Mouse (Mus musculus): ENCODE measurements around the gene Smco3.
A peak's percentile ranks its signal among the peaks of the same experiment; 100 is the strongest.
"Not testable (repeated sequence)": the region's sequence is repeated elsewhere in the genome, so short reads cannot be mapped to it uniquely, and the experiment has no call there.

Gene Smco3

DNA sequence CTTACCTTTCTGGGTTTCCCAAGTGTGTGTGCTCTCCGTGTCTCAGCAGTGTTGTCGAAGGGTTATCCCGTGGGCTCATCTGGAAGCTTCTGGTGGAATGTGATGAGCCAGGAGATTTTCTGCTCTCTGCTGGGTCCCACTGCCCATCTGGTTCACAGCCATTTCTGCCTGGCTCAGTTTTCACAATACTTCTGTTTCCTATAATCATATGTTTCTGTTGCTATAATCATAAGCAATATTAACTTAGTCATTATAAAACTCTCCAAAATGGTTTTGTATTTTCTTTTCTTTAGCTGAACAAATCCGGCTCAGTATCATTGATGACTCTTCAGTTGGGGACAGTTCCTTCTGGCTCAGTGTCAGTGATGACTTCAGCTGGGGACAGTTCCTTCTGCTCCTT is at the start of gene Smco3:
TSS of gene Smco3 (minus strand) at position 101 of the 400 bp plus-strand sequence.
- Histone ChIP-seq H3K36me3 (ENCODE audit: control insufficient read depth, insufficient read depth, low read length, poor library complexity, severe bottlenecking) (no peaks in the 10 kb centered on the region), H3K27me3 (ENCODE audit: control insufficient read depth, insufficient read depth, low read length, poor library complexity, severe bottlenecking) (no peaks in the 10 kb centered on the region)
- no peak for DNase-seq (ENCODE audit: low read depth, low spot score)

DNA sequence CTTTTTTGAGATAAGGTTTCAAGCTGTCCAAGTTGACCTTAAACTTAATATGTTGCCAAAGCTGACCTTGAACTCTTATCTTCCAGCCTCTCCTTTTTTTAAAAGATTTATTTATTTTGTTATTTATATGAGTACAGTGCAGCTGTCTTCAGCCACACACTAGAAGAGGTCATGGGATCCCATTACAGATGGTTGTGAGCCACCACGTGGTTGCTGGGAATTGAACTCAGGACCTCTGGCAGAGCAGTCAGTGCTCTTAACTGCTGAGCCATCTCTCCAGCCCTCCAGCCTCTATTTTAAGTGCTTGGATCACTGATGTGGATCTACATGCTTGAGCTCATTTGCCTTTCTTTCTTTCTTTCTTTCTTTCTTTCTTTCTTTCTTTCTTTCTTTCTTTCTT is 49.5 kb upstream of the Smco3 start:
- not testable (repeated sequence) for H3K36me3 ChIP-seq (ENCODE audit: control insufficient read depth, insufficient read depth, low read length, poor library complexity, severe bottlenecking); DNase-seq (ENCODE audit: low read depth, low spot score); H3K27me3 ChIP-seq (ENCODE audit: control insufficient read depth, insufficient read depth, low read length, poor library complexity, severe bottlenecking)

DNA sequence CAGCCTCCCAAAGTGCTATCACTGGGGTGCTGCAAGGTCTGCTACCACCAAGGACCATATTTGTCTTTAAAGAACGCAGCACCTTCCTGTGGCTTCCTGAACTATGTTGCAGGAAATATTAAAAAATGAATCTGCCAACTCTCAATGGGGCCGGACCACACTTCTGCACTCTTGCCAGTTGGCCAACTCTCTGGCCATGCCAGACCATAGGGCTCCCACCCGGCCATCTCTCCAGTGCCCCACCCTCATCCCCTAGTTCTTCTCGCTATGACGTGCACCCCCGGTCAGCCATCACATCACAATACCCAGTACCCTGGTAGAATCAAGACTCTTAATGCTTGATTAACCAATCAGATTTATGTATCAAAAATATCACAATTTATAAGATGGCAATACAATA is 48.7 kb upstream of the Smco3 start:
- no peaks in the 10 kb centered on the region for H3K36me3 ChIP-seq (ENCODE audit: control insufficient read depth, insufficient read depth, low read length, poor library complexity, severe bottlenecking)
- H3K27me3 ChIP-seq (ENCODE audit: control insufficient read depth, insufficient read depth, low read length, poor library complexity, severe bottlenecking) = no peaks in the 10 kb centered on the region
- DNase-seq (ENCODE audit: low read depth, low spot score) = no peak

DNA sequence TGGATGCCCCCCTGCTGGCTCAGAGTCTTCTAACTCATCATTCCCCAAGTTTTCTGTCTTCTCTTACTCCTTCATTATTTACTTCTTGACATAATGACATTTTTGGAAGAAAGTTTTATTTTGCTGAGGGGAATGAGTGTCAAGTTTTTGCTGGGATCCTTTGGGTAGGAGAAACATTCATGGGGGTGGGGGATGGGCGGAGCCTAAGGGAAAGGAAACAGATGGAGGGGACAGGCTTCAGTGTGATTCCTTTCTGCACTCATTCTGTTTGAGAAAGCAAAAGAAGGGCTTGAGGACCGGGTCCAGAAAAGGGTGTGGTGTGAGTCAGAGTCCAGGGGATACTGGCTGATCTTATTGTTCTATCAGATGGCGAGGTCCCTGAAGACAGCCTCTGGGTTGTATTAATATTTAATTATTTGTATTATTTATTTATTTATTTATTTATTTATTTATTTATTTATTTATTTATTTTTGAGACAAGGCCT is 48.2 kb upstream of the Smco3 start:
- no peak for DNase-seq (ENCODE audit: low read depth, low spot score)
- H3K27me3 ChIP-seq (ENCODE audit: control insufficient read depth, insufficient read depth, low read length, poor library complexity, severe bottlenecking) = no peaks in the 10 kb centered on the region
- H3K36me3 ChIP-seq (ENCODE audit: control insufficient read depth, insufficient read depth, low read length, poor library complexity, severe bottlenecking) = no peaks in the 10 kb centered on the region

DNA sequence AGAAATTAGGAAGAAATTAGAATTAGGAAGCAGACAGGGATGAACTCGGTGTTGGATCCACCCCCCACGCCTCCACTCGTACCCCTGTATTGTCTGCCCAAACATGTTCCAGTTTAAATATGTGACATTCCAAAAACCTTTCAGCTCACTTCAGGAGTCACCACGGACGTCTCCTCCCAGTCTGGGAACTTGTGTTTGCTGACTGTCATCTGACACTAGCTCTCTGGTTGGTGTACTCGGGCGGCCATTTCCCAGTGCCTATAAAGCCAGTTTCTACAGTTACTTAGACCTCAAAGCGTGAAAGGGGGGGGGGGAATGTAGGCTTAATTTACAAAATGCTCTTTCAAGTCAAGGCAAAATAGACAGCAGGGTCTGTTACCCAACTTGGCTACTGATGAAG is 46.4 kb upstream of the Smco3 start:
- Histone ChIP-seq H3K27me3 (ENCODE audit: control insufficient read depth, insufficient read depth, low read length, poor library complexity, severe bottlenecking) (no peaks in the 10 kb centered on the region), H3K36me3 (ENCODE audit: control insufficient read depth, insufficient read depth, low read length, poor library complexity, severe bottlenecking) (no peaks in the 10 kb centered on the region)
- no peak for DNase-seq (ENCODE audit: low read depth, low spot score)

DNA sequence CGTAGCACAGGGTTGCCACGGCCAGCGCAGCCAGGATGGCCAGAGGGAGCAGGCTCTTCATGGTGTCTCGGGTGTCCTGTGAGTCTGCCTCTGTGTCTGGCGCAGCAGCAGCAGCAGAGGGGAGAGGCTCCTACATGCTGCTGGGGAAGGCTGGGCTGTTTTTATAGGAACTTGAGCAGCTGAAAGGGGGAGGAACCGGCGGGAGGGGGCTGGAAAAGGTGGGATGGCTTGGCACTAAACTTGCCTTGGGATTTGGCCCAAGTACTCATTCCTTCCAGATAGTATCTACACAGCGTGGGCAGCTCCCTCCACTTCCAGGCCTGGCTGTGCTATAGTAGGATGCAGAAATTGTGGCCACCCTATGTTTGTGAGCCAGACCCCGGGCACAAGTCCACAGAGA is 40.4 kb upstream of the Smco3 start, which contains the start of gene Mgp:
TSS of gene Mgp (minus strand) at position 154 of the 400 bp plus-strand sequence.
- Histone ChIP-seq H3K27me3 (ENCODE audit: control insufficient read depth, insufficient read depth, low read length, poor library complexity, severe bottlenecking) (no peaks in the 10 kb centered on the region), H3K36me3 (ENCODE audit: control insufficient read depth, insufficient read depth, low read length, poor library complexity, severe bottlenecking) (no peaks in the 10 kb centered on the region)
- DNase-seq (ENCODE audit: low read depth, low spot score) = no peak

DNA sequence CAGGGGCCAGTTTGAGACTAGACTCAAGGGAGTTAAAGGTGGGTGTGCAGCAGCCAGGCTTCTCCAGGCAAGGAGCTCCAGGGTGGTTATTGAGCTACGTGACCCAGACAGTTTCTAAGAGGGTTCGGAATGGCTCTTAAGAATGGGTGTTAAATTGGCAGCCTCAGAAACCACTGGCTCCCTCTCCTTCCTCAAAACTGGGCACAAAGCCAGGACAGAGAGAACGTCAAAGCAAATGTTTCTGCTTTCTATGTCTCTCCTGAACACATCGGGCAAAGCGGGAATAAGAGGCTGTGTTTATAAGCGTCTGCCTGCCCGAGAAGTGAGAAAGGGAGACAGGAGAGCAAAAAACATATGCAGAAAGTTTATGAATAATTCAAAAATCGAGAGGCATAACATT is 39.3 kb upstream of the Smco3 start:
- no peaks in the 10 kb centered on the region for H3K36me3 ChIP-seq (ENCODE audit: control insufficient read depth, insufficient read depth, low read length, poor library complexity, severe bottlenecking)
- no peaks in the 10 kb centered on the region for H3K27me3 ChIP-seq (ENCODE audit: control insufficient read depth, insufficient read depth, low read length, poor library complexity, severe bottlenecking)
- DNase-seq (ENCODE audit: low read depth, low spot score) = no peak

DNA sequence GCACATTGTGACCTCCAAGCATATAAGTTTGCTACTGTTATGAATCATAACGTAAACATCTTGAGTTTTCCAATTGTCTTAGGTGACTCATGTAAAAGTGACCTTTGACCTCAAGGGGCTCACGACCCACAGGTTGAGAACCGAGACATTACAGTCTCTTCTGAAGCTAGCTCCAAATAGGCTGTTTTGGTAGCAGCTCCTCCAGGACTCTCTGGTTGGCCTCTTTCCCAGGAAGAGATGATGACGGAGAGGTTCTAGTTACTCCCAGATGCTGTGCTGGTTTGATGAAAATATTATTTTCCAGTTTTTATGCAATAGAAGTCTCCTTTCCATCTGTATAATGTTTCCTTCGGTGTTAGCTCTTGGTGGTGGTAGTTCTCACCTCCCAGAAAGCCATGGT is 33.7 kb upstream of the Smco3 start:
- Histone ChIP-seq H3K36me3 (ENCODE audit: control insufficient read depth, insufficient read depth, low read length, poor library complexity, severe bottlenecking) (no peaks in the 10 kb centered on the region), H3K27me3 (ENCODE audit: control insufficient read depth, insufficient read depth, low read length, poor library complexity, severe bottlenecking) (no peaks in the 10 kb centered on the region)
- DNase-seq (ENCODE audit: low read depth, low spot score) = no peak

DNA sequence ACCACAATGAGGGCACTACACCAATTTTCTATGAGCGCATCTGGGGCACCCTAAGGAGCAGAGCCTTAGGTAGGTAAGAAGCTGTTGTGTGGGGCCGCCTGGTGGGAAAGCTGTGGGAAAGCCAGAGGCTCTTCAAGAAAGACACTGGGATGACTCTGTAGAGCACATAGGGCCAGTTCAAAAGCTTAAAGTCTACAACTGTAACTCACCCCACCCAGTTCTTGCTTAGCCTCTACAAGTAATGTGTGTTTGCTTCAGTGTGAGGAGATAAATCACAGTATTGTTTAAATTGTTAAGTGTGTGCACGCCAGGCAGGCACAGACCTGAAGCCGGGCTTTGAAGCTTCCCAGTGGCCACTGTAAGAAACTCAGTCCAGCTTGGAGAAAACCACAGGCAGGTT is 30.9 kb upstream of the Smco3 start:
- no peak for DNase-seq (ENCODE audit: low read depth, low spot score)
- Histone ChIP-seq H3K27me3 (ENCODE audit: control insufficient read depth, insufficient read depth, low read length, poor library complexity, severe bottlenecking) (no peaks in the 10 kb centered on the region), H3K36me3 (ENCODE audit: control insufficient read depth, insufficient read depth, low read length, poor library complexity, severe bottlenecking) (no peaks in the 10 kb centered on the region)

DNA sequence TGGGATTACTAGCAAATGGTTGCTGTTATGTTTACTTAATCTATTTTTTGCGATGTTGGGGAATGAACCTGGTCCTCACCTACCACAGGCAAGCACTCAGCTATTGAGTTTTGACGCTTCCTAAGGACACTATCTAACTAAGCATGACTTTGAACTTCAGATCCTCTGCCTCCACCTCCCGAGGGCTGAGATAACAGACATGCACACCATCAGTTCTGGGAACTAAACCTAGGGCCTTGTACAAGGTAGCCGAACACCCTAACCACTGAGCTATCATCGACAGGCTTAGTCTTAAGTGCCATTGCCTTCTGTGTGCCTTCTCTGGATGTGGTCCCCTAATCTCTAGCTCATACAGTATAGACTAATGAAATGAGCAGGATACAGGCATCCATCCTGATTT is 30.1 kb upstream of the Smco3 start:
- no peak for DNase-seq (ENCODE audit: low read depth, low spot score)
- H3K27me3 ChIP-seq (ENCODE audit: control insufficient read depth, insufficient read depth, low read length, poor library complexity, severe bottlenecking) = no peaks in the 10 kb centered on the region
- no peaks in the 10 kb centered on the region for H3K36me3 ChIP-seq (ENCODE audit: control insufficient read depth, insufficient read depth, low read length, poor library complexity, severe bottlenecking)

DNA sequence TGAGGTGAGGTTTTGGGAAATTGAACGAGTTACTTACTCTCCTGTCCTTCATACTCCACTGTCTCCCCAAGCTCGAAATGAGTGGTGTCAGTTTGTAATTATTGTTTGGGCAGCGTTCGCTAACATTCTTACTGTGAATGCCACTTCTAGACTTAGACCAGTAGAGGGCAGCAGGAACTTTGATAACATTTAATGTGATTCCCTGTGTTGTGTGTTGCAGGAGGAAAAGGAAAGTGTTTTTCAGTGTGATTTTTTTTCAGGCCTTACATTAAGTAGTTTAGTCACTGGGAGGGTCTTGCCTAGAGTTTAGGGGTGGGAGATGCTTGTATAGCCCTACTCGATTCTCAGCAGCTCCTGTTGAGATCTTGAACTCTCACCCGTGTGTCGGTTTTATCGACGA is 25.8 kb upstream of the Smco3 start:
- DNase-seq (ENCODE audit: low read depth, low spot score) = peak; percentile 66
- no peaks in the 10 kb centered on the region for H3K27me3 ChIP-seq (ENCODE audit: control insufficient read depth, insufficient read depth, low read length, poor library complexity, severe bottlenecking)
- H3K36me3 ChIP-seq (ENCODE audit: control insufficient read depth, insufficient read depth, low read length, poor library complexity, severe bottlenecking) = no peaks in the 10 kb centered on the region

DNA sequence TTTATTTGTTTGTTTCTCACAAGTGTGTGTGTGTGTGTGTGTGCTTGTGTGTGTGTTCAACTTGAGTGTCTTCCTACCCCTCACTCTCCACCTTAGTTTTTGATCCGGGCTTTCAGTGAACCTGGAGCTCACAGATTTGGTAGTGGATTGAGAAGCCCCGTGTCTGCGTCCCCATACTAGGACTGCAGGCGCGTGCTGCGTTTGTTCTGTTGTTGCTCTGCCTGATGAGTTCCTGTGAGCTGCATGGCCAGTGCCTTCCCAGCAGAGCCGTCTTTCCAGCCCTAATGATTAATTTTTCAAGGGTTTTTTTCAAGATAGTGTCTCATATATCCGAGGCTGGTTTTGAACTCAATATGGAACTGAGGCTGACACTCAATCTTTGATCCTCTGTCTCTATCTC is 23.2 kb upstream of the Smco3 start:
- DNase-seq (ENCODE audit: low read depth, low spot score) = no peak
- Histone ChIP-seq H3K36me3 (ENCODE audit: control insufficient read depth, insufficient read depth, low read length, poor library complexity, severe bottlenecking) (no peaks in the 10 kb centered on the region), H3K27me3 (ENCODE audit: control insufficient read depth, insufficient read depth, low read length, poor library complexity, severe bottlenecking) (no peaks in the 10 kb centered on the region)

DNA sequence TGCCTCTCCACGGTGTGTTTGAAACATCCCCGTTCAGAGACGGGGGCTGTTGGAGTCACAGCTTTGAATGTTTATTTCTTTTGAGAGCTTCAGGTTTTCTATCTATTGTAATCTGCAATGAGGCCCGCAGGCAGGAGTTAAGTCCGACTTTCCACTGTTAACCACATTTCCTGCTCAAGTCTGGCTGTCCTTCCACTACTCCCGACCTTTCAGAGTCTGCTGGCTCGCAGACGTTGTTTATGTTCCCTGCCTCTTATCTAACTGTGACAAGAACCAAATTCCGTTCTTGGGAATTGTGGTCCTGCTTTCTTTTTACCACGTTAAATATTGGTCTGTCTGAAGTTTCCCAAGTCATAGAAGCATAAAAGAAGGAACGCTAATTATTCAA is 22.6 kb upstream of the Smco3 start:
- H3K36me3 ChIP-seq (ENCODE audit: control insufficient read depth, insufficient read depth, low read length, poor library complexity, severe bottlenecking) = no peaks in the 10 kb centered on the region
- H3K27me3 ChIP-seq (ENCODE audit: control insufficient read depth, insufficient read depth, low read length, poor library complexity, severe bottlenecking) = no peaks in the 10 kb centered on the region
- no peak for DNase-seq (ENCODE audit: low read depth, low spot score)

DNA sequence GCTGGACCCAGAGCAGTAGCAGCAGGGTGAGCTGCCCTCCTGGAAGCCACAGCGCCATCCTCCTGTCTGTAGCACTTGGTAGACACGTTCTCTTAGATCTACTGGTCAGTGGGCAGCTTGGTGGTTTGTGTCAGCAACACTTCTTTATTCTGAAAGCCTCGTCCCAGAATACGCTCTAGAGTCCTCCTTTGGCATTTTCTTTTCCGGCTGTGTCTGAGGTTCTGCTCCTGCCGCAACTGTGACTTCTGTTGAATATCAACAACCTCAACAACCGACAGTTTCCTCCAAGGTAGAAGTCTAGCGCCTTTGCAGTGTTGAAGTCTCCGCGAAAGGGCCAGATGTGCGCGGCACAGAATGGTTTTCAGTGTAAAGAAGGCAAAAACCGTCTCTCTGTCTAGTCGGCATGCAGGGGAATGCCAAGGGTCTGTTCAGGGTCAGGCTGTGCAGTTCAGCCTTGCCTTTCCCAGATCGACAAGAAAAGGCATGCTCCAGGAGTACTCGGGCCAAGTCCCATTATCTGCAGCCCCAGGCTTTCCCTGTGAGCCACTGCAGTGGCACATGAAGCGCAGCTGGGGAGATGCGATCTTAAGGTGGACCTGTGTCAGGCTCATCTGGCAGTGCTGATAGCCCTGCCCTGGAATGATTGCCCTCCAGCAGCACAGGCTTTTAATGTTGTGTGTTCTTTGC is 22.1 kb upstream of the Smco3 start, which contains the start of gene Art4:
TSS of gene Art4 (minus strand) at position 548 of the 687 bp plus-strand sequence.
- Histone ChIP-seq H3K36me3 (ENCODE audit: control insufficient read depth, insufficient read depth, low read length, poor library complexity, severe bottlenecking) (no peaks in the 10 kb centered on the region), H3K27me3 (ENCODE audit: control insufficient read depth, insufficient read depth, low read length, poor library complexity, severe bottlenecking) (no peaks in the 10 kb centered on the region)
- DNase-seq (ENCODE audit: low read depth, low spot score) = peak; percentile 23

DNA sequence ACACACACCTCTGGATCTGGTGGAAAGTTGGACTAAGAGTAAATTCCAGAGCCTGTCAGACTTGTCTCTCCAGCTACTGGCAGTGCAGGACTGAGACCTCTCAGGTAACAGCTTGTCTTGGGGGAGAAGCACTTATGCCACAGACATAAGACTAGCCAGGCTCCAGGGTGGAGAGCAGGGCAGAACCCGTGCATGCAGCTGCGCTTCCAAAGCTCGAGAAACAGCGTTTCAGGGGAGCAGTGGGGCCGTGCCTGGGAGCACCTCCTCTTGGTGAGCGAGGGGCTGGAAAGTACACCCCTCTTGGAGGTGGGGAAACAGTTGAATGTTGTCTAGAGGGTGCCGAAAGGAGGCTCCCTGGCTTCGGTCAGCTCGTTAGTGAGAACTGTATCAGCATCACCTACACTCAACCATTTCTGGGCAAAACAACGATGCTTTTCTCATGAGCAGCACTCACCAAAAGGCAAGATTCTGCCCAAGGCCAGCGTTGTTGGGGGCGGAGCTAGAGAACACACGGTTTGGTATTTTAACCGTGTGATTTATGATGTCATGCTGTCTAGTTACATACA is 20.9 kb upstream of the Smco3 start:
- DNase-seq (ENCODE audit: low read depth, low spot score) = peak; percentile 49
- Histone ChIP-seq H3K36me3 (ENCODE audit: control insufficient read depth, insufficient read depth, low read length, poor library complexity, severe bottlenecking) (no peaks in the 10 kb centered on the region), H3K27me3 (ENCODE audit: control insufficient read depth, insufficient read depth, low read length, poor library complexity, severe bottlenecking) (no peaks in the 10 kb centered on the region)

DNA sequence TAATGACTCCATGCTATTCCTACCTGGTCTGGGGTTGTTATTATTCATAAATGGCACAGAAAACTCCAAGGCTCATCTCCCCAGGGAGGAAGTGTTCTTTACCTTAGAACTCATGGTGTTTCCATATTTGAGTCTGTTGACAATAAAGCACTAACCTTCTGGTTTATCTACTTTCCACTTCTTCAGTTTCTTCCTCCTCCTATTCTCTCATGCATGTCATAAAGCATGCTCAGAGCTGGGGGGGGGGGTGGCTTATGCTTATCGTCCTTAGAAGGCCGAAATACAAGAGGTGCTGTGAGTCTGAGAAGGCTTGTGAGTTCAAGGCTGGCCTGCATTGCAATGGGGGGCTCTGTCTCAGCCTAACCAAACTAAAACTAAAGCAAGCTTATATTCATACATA is 19.9 kb upstream of the Smco3 start:
- peak; percentile 55 for DNase-seq (ENCODE audit: low read depth, low spot score)
- no peaks in the 10 kb centered on the region for H3K27me3 ChIP-seq (ENCODE audit: control insufficient read depth, insufficient read depth, low read length, poor library complexity, severe bottlenecking)
- H3K36me3 ChIP-seq (ENCODE audit: control insufficient read depth, insufficient read depth, low read length, poor library complexity, severe bottlenecking) = no peaks in the 10 kb centered on the region

Data from splenic B cell, adult 2 months (primary cell).